Mouse (Mus musculus) T-cell, adult 2 months (primary cell): ENCODE data around the gene Ece1.

ENCODE experiments used
- DNase-seq: peaks from one replicate; pipeline ENCODE4 v3.0.0; 2022; ENCODE audit warnings: low spot score

The Ece1 gene

GRCm38 (mm10) chr4:137918559-137918958, 56.5 kb downstream of the Ece1 start:
- no peak for DNase-seq

- DNase-seq: no peak
These were observed 57.1 kb downstream of the Ece1 start for GRCm38 (mm10) chr4:137919116-137919515.

- DNase-seq: no peak
These were observed 58.0 kb downstream of the Ece1 start for GRCm38 (mm10) chr4:137920005-137920404.

GRCm38 (mm10) chr4:137920500-137920961, 58.5 kb downstream of the Ece1 start:
- no peak for DNase-seq

- DNase-seq: no peak
These were observed 59.5 kb downstream of the Ece1 start for GRCm38 (mm10) chr4:137921510-137921909.

GRCm38 (mm10) chr4:137923052-137923451, 61.0 kb downstream of the Ece1 start:
- DNase-seq: no peak

GRCm38 (mm10) chr4:137925176-137925575, 63.1 kb downstream of the Ece1 start:
- no peak for DNase-seq

- DNase-seq: no peak
These were observed 64.1 kb downstream of the Ece1 start for GRCm38 (mm10) chr4:137926161-137926560.

GRCm38 (mm10) chr4:137927136-137927535, 65.1 kb downstream of the Ece1 start:
- DNase-seq: no peak

- DNase-seq: no peak
These were observed 65.9 kb downstream of the Ece1 start for GRCm38 (mm10) chr4:137927741-137928535.

GRCm38 (mm10) chr4:137928813-137929212, 66.8 kb downstream of the Ece1 start:
- DNase-seq: no peak

GRCm38 (mm10) chr4:137929341-137930016, 67.4 kb downstream of the Ece1 start:
- no peak for DNase-seq

- DNase-seq: no peak
These were observed 68.5 kb downstream of the Ece1 start for GRCm38 (mm10) chr4:137930500-137931008.

- DNase-seq: no peak
These were observed 69.1 kb downstream of the Ece1 start for GRCm38 (mm10) chr4:137931009-137931757.

GRCm38 (mm10) chr4:137932554-137933178, 70.6 kb downstream of the Ece1 start:
- no peak for DNase-seq

GRCm38 (mm10) chr4:137933328-137933727, 71.3 kb downstream of the Ece1 start:
- DNase-seq: no peak

GRCm38 (mm10) chr4:137936134-137936533, 74.1 kb downstream of the Ece1 start:
- no peak for DNase-seq

- no peak for DNase-seq
These were observed 78.0 kb downstream of the Ece1 start for GRCm38 (mm10) chr4:137940061-137940460.

- DNase-seq: no peak
These were observed 79.3 kb downstream of the Ece1 start for GRCm38 (mm10) chr4:137941131-137941844.

- DNase-seq: no peak
These were observed 80.1 kb downstream of the Ece1 start for GRCm38 (mm10) chr4:137941871-137942781.
